Mouse (Mus musculus): ENCODE measurements at regions not wholly inside any gene's neighbourhood (a gene's known extent, or its start where the extent isn't known, plus 50 kb on each side); places are given as distances from the start of the nearest gene placed in this dataset.

DNA sequence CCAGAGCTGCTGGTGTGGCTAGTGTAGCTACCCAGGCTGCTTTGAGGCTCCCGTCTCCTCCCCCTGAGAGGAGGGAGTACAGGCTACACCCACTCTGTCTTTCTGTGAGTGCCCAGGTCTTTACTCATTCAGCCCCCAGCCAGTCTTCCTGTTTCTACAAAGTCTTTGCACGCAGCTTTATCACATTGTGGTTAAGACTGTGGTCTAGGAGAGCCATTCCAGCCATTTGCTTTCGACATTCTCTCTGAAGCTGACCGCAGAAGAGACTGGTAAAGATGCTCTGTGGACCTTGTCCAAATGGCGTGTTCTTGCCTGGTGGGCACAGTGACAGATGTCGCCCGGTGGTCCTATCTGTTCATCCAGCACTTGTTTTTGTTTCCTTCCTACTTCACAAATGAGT lies 62.0 kb downstream of the Tpra1 start:
- DNase-seq (ENCODE audit: low read depth, low spot score): no peak

DNA sequence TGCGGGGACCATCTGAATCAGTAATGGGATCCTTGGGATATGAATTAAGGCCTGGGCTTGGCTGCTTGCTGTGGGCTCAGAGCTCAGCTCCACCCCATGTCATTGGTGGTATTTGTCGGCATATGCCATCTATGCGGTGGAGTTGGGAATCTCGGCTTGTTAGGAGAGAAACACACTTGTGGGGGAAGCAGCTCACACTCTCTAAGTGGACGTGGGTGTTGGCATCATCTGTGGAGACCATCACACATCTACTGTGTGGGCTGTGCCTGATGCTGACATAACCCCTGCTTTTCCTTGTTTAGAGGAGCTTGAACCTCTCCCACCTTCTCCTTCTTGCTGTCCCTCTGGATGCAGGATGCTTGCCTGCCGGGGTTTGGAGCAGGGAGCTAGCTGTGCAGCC lies 62.9 kb downstream of the Tpra1 start:
- no peak for DNase-seq (ENCODE audit: low read depth, low spot score)

DNA sequence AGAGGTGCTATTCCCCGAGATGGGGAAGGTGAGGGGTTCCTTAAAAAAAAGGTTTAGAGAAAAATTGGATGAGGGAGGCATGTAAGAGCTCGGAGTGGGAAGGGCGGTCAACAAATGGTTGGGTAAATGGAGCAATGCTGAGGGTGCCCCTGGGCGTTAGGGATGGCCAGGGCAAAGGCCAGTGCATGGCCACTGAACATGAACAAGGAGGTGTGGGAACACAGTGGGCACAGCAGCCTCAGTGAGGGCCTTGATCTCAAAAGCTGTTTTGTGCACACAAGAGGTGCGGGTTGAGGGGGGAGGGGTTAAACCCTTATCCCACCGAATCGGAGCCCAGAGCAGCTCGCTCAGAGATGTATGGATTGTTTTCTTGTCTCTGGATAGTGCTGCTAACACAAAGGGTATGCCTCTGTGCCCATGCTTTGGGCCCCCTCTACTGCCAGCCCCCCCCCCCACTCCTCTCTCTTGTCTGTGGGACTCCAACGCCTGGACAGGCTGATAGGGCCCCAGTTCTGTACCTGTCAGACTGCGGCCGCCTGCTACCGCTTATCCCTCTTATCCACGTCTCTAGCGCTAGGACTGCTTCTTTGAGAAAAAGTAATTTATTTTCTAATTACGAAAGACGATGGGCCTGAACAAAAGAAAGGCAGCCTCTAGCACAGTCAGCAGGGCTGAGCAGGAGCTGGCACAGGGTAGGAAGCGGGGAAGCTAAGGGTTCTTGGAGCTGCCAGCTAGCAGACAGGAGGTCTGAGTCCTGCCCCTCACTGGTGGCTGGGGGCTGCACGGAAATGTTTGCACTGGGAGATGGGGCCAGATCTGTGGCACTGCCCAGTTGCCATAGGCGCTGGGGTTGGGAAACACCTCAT lies 63.5 kb downstream of the Tpra1 start:
- DNase-seq (ENCODE audit: low read depth, low spot score): no peak

DNA sequence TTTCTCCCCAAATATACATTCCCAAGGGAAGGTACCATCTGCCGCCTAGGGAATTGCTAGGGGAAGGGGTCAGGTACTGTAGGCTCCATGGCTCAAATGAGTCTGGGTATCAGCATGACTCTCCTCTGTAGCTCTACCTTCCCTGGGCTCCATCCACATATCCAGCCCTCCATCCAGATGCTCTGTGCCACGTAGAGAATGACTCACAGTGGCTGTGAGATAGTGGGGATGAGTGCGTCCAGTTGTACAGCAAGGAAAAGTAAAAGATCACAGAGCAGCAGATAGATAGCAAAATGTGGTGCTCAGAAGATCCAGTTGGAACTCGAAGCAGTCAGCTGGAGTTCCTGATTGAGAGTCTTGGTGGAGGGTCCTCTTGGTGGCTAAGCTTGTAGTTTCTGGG lies 64.5 kb downstream of the Tpra1 start:
- no peak for DNase-seq (ENCODE audit: low read depth, low spot score)

DNA sequence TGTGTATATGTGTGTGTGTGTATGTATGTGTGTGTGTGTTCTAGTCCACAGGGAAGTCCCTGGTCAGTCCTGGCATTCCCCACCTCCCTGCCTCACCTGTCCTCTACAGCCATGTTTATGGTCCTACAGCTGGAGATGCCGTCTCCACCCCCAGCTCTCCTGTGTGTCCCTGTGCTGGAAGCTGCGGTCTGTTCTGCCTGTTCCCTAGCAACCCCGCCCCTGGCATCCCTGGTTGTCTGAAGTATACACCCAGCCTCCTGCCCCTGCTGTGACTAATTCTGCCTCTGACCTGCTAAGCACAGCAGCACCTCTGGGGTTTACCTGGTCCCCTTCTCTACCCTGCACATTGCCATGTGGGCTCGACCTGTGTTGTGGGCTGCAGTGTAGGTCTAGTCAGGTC lies 66.8 kb downstream of the Tpra1 start:
- DNase-seq (ENCODE audit: low read depth, low spot score): no peak

DNA sequence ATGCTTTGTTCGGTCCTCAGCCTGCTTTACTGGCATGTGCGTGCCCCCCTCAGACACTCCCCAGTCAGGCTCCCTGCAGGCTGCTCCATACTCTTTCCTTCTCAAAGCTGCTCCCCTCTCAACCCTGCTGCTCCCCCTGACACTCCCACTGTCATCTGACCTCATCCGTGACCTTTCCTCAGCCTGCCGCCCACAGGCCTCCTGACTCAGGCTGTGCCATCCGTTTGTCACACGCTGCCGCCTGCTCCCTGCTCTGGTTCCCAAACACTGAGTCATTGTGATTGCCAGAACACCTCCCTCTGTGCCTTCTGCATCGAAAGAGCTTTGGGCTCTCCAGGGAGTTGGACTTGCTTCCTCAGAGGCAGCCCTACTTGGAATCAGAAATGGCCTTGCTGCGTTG lies 69.7 kb downstream of the Tpra1 start:
- DNase-seq (ENCODE audit: low read depth, low spot score): no peak

DNA sequence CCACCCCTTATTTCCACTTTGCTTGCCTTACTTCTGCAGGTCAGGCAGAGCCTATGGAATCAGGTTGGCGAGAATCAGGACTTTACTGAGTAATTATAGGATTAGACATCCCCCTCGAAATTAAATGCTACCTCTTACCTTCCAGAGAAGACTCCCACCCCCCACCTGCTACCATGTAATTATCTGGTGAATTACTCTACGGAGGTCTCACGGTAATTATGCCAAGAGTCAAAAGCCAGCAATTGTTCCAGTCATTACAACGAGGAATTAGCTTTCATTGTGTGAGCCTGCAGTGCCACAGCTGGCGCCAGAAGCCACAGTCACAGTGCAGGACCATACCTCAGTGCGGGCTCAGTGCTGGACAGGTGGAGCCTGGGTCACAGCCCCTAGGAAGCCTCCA lies 72.4 kb downstream of the Tpra1 start:
- DNase-seq (ENCODE audit: low read depth, low spot score): no peak

DNA sequence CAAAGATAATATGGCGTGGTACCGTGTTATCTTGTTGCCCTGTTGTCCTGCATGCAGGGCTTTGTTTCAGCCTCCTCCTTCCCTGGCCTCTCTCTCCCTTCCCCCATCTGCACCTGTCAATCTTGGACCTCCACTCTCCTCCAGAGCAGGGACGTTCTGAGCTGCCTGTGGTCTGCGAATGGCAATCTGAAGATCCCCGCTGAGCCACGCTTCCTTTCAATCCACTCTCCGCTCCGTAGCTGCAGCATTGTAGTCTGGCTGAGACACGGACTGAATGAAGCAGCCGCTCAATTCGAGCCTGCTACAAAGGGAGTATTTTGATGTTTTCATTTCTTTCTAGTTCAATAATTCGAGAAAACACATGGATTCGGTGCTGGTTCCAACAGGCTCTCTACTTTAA lies 74.5 kb downstream of the Tpra1 start:
- no peak for DNase-seq (ENCODE audit: low read depth, low spot score)

DNA sequence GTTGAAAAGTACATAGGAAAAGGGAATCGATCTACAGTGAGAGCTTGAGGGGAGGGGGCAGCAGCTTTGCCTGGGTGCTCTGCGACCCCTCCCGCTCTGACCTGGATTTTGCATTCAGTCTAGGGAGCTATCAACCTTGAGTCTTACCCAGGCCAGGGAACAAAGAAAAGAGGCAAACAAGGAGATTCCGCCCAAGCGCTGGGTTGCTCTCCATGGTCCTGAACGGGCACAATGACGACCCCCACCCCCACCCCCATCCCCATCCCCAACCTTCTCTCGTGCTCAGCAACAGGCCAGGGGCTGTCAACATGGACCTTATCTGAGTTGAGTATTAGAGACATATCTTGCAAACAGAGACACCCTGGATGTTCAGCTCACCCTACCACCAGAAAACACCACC lies 74.9 kb downstream of the Tpra1 start:
- DNase-seq (ENCODE audit: low read depth, low spot score): no peak

DNA sequence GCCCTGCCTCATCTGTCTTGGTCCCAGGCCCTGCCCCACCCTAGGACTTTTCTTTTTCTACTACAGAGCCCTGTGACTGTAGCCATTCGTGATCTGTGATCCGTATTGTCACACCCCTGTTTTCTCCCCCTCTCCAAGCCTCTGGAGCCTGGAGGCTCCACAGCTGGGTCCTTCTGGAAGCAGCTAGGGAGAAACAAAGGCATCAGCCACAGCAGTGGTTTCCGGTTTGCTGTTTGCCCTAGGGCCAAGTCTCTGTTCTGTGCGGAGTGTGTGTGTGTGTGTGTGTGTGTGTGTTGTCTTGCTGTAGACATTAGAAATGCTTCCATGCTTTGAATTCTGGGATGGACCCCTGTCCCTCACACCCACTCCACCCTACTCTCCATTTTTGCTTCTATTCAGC lies 76.9 kb downstream of the Tpra1 start:
- no peak for DNase-seq (ENCODE audit: low read depth, low spot score)

DNA sequence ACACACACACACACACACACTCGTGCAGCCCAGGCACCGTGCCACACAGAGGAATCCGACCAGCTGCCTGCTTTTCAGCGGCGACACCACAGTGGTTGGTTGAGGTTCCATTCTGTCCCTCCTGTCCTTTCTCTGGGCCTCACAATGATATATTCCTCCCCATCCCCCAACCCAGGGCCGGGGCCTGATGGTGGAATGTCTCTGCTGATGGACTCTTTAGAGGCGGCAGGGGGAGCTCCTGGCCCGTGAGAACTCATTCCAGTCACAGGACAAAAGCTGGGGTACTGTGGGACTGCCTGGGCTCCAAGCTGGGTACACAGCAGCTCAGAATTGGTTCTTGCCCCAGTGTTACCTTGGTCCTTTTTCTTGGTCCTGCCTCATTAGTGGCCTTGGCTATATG lies 78.1 kb downstream of the Tpra1 start:
- DNase-seq (ENCODE audit: low read depth, low spot score): no peak

DNA sequence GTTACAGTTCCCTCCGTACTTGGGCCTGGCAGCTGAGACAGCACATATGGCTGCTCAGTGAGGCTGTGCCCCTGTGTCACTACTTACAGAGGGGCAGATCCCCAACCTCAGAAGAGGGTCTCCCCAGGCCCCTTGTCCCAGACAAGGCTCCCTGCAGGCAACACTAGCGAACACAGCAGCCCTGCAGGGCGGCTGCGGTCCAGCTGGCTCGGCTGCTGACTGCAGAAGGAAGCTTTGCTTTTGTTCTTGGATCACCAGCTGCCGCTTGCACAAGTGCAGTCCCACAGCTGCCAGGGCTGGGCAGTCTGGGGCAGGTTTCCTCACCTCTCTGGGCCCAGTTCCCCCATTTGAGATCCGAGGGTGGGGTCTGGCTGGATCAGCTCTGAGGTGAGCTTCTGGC lies 79.5 kb downstream of the Tpra1 start:
- DNase-seq (ENCODE audit: low read depth, low spot score): no peak

DNA sequence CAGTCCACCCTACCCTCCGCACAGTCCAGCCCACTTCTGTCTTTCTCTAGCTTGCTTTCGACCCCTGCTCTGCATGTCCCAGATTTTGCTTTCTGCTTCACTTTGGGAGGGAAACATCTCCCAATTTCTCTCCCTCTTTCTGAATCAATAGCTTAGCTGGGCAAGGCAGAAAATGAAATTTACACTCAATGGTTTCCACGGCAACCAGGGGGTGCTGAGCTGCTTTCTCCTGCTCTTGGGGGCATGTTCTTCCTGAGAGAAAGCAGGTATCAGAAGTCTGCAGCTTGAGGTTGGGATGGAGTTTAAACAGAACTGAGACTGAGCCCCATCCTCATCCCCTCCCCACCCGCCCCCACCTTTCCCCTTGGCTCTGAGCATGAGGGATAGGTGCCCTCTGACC lies 82.1 kb downstream of the Tpra1 start:
- no peak for DNase-seq (ENCODE audit: low read depth, low spot score)

DNA sequence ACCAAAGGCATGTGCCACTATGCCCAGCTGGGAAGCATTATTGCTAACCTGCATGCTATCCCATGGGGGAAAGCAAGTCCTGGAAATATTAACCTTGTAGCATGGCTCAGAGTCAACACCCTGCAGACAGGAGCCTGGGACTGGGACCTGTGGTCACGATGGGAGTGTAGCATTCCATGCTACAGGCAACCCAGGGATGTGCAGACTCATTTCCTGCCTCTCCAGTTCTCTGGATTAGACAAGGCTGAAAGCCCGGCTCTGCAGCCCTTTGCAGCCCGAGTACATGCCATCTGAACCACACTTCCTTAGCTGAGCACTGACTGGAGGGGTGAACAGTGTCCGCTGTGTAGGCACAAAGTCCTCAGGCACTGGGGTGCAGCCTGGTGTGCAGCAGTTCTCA lies 82.8 kb downstream of the Tpra1 start:
- DNase-seq (ENCODE audit: low read depth, low spot score): no peak

DNA sequence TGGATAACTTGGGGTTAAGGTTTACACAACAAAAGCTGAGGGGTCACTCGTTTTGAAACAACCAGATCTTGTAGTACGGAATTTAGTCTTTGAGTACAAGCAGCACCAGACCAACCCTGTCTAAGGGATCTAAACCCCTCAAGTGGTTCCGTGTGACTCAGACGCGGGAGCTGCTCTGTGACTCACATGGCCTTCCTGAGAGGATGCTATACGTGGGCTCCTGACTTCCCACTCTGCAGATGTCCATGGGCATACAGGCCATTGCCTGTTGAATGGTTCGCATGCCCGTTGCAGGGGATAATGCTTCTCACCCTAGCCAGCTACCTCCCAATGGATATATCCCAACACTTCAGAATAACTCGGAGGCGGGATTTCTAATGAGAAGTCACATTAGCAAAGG lies 86.5 kb downstream of the Tpra1 start:
- DNase-seq (ENCODE audit: low read depth, low spot score): no peak

DNA sequence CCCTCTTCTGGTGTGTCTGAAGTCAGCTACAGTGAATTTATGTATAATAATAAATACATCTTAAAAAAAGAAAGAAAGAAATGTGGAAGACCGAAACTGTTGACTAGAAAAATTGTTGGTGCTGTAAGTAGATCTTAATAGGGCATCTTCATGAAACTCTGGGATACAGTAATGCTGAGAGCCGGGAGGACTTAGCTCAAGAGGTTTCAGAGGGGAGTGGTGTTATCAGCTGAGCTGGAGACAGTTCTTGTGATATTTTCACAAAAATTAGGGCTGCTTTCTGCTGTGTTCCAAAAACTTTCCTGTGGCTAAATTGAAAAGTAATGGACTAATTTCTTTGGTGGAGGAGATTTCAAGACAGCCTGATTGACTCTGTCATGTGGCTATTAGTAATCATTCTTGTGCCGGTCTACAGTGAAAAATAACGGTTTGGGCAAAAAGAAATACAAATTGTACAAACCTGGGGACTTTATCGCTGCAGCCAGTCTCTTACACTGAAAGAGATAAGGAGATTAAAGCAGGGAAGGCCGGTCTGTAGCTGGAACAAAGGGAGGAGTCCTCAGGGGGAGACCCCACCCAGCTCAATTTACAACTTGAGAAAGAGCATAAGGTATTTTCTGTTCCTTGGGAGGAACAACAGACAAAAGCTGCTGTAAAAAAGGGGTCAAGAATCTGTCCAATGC lies 87.7 kb downstream of the Tpra1 start:
- no peak for DNase-seq (ENCODE audit: low read depth, low spot score)

DNA sequence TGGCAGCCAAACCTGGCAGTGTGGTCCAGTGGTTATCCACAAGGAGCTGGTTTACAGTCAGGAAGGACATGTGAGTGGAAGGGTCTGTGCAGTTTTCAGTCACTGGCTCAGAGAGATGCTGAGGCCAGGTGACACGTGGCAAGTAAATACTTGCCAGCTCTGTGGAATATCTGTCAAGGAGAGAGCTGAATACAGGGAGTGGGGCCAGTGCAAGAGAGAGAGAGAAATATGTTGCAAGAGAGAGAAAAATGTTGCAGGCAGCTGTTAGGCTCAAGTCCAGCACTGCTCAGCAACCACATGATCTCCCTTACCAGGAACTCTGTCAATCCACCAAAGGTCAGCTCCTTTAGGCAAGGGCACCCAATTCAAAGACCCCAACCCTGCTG lies 88.2 kb downstream of the Tpra1 start:
- DNase-seq (ENCODE audit: low read depth, low spot score): no peak

DNA sequence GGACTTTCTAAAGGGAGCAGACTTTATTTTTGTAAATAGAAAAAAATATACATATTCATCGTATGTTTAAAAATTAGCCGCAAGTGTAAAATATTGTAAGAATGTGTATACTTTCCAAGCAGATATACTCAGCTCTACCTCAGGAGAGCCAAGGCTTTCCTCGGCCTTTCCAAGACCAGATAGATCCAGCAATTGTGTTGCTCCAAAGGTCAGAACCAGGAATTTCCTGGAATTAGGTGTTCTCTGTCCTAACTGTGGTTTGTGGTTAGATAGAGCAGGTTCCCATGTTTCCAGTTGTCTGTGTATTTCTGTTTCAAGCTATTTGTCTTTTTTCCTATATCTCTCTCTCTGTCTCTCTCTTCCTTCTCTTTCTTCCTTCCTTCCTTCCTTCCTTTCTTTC lies 93.0 kb downstream of the Tpra1 start:
- no peak for DNase-seq (ENCODE audit: low read depth, low spot score)

DNA sequence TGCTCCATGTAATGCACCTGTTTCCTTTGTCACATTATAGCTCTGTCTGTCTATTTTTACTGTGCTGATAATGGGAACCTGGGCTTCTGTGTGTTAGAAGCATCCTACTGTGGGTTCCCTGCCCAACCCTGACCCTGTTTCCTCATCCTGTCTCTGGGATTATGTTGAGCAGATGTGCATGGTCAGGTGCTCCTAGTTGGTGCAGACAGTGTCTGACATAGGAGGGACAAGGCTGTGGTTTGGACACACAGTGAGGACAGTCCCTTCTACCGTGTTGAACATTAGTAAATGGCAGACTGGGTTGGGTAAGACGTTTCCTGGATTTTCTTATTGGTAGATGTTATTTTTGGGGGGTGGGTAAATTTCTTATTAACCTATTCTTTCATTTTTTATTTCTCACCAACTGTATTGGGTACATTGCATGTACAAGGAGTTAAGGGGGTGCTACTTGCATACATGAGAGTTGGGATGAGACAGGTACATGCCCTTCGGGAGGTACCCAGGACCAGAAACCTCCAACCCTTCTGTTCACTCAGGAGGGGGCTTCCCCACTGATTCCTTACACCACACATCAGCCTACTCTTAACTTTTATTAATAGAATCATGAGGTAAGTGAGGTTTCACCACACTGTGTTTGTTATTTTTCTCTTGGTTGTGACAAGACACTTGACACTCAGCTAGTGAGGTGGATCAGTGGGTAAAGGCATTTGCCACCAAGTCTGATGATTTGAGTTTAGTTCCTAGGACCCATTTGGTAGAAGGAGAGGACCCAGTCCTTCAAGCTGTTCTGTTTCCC lies 97.1 kb downstream of the Tpra1 start:
- no peak for DNase-seq (ENCODE audit: low read depth, low spot score)

DNA sequence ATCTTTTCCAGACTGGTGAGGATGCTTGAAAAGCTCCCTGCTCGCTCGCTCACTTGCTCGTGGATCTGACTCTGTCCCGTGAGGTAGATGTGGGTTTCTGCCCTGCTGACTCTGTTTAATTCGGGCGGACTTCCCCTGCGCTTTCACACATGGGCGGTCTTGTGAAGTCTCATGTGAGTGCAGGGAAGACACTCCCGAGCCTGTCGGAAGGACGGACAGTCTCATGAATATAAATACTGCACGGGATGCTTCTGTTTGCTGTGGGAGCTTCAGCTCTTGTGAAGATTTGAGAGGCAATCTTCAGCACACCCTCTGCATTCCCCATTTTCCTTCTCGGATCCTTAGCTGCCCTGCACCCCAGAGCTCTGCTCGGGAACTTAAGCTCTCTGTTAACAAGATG lies 98.3 kb downstream of the Tpra1 start:
- no peak for DNase-seq (ENCODE audit: low read depth, low spot score)

DNA sequence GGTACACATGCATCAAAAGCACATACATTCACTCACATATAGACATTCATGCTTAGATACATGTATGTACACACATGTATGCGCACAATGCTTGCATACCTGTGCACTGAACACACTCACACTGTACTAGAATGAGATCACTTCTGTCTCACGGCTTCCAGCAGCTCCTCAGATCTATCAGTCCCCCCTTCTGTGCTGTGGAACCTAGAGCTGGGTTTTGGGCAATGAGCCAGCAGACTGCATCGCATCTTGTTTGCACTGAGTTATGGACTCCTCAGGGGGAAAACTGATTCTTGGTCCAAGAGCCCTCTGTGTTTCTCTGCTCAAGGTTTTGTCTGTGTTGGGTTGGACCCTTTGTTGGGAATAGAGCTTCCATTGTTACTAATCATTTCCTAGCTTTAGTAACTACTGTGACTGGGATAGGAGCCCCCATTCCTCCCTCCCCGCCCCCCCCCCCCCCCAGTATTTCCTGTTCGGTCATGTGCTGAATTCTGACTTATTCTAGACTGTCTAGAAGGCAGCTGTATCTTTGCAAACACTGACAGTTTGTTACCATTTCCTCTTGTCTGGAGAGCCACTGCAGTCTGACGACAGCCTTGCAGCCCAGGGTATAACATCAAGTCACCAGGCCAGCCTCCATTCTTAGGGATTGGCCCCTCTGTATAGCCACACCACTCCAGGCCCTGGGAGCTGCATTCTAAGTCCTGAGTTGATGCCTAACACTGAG lies 101.3 kb downstream of the Tpra1 start:
- no peak for DNase-seq (ENCODE audit: low read depth, low spot score)

DNA sequence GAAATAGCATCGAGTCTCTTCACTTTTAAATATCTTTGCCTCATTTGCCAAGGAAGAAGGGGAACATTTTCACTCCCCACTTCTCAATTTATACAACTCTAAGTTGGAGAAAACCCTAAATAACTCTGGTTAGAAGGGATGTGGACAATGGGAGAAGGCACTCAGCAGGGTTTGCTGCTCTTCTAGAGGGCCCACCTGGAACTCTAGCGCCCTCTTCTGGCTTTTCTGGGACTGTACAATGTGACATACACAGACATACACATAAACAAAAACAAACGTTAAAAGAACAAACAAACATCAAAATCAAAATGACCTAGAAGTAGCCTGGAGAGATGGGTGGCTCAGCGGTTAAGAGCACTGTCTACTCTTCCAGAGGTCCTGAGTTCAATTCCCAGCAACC lies 103.0 kb downstream of the Tpra1 start:
- DNase-seq (ENCODE audit: low read depth, low spot score): no peak
